Mouse (Mus musculus): ENCODE results near the gene Rbp1.

Rbp1 gene

GRCm38 (mm10) chr9:98420666-98421065 lies 2.1 kb upstream of the Rbp1 start:
- in situ Hi-C loops (cut with MboI; ENCODE audit: low pct_unique_long_range_greater_than_20kb in 1 of 2, low sequenced_read_pairs in 2 of 2, unreplicated experiment in 1 of 2) = loop anchor here in 1 of 2 experiments (25.0 kb wide), 1 partner anchor 117 kb away; no protein-coding TSS in a partner anchor

- in situ Hi-C loops (cut with MboI; ENCODE audit: low pct_unique_long_range_greater_than_20kb in 1 of 2, low sequenced_read_pairs in 2 of 2, unreplicated experiment in 1 of 2) = loop anchor here in 1 of 2 experiments (25.0 kb wide), 1 partner anchor 115 kb away; no protein-coding TSS in a partner anchor
Measured at GRCm38 (mm10) chr9:98421903-98422302, 858 bp upstream of the Rbp1 start.

DNA sequence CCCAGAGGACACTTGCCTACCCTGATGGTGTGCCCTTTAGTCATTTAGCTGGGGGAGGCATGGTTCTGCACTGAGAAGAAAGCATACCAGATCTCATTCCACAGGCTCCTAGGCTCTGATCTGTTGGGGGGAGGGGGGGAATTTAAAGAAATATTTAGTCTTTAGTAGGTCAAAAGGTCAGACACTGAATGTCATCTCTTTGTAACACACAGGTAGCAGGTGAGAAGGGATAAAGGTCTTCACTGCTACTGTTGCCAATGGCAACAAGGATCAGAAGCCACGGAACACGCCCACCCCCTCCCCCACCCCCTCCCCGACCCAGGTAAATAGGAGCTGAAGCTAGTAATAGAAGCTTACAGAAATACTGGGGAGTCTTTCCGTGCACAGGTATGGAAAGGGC lies 930 bp downstream of the Rbp1 start:
- in situ Hi-C loops (cut with MboI; ENCODE audit: low pct_unique_long_range_greater_than_20kb in 1 of 2, low sequenced_read_pairs in 2 of 2, unreplicated experiment in 1 of 2) = loop anchor here in 1 of 2 experiments (25.0 kb wide), 1 partner anchor 114 kb away; no protein-coding TSS in a partner anchor

DNA sequence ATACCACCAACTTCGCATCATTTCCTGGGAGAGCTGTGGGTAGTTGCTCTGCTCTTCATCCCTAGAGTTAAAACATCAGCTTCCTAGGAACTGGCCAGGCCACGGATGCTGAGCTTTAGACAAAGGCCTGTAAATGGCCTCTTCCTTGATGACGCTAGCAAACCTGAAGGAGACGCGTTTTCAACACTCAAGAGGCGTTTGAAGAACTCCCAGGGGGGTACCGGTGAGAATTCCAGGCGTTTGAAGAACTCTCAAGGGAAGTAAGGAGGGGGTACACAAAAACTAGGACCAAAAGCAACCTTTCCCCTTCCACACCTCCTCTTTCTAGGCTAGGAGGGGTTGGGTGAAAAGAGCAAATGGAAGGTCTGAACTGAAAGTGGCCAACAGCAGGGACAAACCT lies 1.5 kb downstream of the Rbp1 start:
- in situ Hi-C loops (cut with MboI; ENCODE audit: low pct_unique_long_range_greater_than_20kb in 1 of 2, low sequenced_read_pairs in 2 of 2, unreplicated experiment in 1 of 2) = loop anchor here in 1 of 2 experiments (25.0 kb wide), 1 partner anchor 113 kb away; no protein-coding TSS in a partner anchor

GRCm38 (mm10) chr9:98424725-98425210 lies 2.0 kb downstream of the Rbp1 start:
- in situ Hi-C loops (cut with MboI; ENCODE audit: low pct_unique_long_range_greater_than_20kb in 1 of 2, low sequenced_read_pairs in 2 of 2, unreplicated experiment in 1 of 2) = loop anchor here in 1 of 2 experiments (25.0 kb wide), 1 partner anchor 113 kb away; no protein-coding TSS in a partner anchor

DNA sequence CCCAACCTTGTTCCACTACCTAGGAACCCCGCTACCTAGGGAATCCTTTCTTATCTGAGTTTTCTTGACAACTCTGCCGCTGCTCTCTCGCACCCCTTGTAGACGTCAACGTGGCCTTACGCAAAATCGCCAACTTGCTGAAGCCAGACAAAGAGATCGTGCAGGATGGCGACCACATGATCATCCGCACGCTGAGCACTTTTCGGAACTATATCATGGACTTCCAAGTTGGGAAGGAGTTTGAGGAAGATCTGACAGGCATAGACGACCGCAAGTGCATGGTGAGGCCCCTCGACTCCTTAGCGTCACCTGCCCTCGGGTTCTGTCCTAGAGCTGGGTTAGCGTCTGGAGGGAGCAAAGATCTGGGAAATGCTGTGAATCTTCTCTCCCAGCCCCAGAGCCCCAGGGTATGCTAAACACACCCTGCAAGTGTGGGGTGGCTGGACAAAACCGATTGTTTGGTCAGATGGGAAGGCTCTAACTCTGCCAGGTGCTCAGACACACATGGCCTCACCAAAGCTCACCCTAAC lies 2.7 kb downstream of the Rbp1 start:
- in situ Hi-C loops (cut with MboI; ENCODE audit: low pct_unique_long_range_greater_than_20kb in 1 of 2, low sequenced_read_pairs in 2 of 2, unreplicated experiment in 1 of 2) = no loop called here

DNA sequence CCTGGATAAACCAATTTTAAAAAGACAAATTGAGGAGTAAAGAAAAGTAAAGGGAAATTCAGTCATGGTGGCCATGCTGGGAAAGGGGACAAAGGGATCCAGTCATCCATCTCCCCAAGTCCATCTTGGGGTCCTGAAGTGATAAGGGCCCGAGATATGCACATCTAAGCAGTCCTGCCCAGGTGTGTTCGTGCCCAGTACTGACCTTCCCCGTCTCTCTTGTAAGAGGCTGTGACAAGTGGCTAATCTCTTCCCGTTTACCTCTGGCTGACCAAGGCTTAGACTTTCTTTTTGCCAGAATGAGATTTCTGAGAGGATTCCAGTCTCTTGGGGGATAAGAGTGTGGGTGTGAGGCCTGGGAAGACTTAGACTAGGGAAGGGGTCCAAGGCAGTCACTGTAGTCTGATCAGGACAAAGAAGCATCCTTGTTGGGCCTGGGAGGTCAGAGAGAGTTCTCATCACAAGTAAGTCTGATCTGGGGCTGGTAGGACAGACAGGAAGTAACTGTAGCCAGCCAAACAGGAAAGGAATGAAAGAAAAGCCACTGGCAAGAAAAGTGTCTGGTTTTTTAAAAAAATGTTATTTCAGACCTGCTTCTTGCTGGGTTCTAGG lies 5.3 kb downstream of the Rbp1 start:
- in situ Hi-C loops (cut with MboI; ENCODE audit: low pct_unique_long_range_greater_than_20kb in 1 of 2, low sequenced_read_pairs in 2 of 2, unreplicated experiment in 1 of 2) = no loop called here

- in situ Hi-C loops (cut with MboI; ENCODE audit: low pct_unique_long_range_greater_than_20kb in 1 of 2, low sequenced_read_pairs in 2 of 2, unreplicated experiment in 1 of 2) = no loop called here
Measured at GRCm38 (mm10) chr9:98428783-98429182, 6.0 kb downstream of the Rbp1 start.

DNA sequence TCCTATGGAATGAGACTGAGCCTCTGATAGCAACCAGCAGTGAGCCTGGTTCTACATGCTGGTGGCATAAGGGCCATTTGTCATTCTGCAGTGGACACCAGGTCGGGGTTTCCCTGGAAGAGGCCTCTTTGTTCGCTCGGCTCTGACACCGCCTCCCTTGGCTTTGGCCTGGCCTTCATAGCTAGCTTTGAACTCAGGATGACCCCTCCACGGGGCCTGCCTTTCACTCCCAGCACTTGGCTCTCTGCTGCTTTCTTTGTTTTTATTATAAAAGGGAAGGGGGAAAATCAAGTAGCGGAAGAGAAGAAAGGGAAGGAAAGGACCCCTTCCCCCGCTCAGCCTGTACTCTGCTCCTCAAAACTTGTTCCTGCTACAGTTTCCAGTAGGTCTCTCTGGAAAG lies 7.0 kb downstream of the Rbp1 start:
- in situ Hi-C loops (cut with MboI; ENCODE audit: low pct_unique_long_range_greater_than_20kb in 1 of 2, low sequenced_read_pairs in 2 of 2, unreplicated experiment in 1 of 2) = no loop called here

DNA sequence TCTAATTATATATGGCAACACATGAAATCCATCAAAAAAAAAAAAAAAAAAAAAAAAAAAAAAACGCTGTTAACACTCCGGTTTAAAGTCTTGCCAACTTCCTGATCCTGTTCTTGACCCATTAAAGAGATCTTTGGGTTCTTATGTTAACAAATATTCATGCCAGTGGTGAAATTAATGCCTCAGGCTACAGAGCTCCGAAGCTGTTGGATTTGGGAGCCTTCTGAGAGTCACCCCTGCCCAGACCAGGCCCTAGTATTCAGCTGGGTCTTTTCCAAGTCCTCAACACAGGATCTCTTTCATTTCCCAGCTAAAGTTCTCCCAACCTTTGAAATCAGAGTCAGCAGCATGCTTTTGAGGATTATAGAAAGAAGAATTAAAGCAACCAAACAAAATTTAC lies 7.8 kb downstream of the Rbp1 start:
- in situ Hi-C loops (cut with MboI; ENCODE audit: low pct_unique_long_range_greater_than_20kb in 1 of 2, low sequenced_read_pairs in 2 of 2, unreplicated experiment in 1 of 2) = no loop called here

DNA sequence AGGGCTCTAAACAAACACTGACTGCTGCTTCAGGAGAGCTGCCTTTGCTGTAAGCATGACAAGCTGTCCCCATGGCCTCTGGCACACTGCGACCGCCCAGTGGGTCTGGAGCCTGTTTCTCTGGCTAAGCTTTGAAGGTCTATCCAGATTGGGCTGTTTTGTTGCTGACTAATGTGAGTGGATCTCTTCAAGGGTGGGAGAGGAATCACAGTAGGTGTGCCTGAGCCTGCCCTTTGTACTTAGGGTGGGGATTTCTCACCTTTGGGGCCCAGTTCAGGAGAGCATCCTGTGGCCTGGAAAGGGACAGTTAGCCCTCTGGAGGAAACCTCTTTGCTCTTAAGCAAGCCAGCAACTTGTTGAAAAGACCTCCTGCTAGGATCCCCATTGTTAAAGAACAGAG lies 10.3 kb downstream of the Rbp1 start:
- in situ Hi-C loops (cut with MboI; ENCODE audit: low pct_unique_long_range_greater_than_20kb in 1 of 2, low sequenced_read_pairs in 2 of 2, unreplicated experiment in 1 of 2) = no loop called here

DNA sequence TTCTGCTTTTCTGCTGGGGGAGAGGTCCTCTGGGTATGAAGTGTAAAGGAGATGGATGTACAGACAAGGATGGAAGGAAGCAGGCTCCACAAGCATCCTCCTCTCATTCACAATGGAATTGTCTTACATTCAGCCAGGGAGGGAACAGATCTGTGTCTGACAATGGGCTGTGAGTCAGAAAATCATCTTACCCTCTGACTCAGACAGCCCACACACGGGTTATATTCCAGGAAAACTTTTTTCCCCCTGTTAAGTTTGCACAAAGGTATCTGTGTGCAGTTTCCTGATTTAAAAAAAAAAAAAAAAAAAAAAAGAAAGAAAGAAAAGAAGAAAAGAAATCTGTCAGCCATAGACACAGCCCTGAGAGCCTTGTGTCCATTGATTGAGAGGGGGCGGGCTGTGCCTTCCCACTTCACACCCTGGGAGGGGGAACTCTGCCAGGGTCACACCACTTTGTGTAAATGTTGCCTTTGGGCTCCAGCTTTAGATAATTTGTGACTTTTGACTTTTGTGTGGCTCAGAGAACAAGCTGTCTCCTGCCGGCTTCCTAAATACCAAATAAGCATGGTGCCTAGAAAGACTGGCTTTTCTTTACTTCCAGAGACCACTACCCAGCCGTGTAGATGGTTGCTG lies 11.3 kb downstream of the Rbp1 start:
- in situ Hi-C loops (cut with MboI; ENCODE audit: low pct_unique_long_range_greater_than_20kb in 1 of 2, low sequenced_read_pairs in 2 of 2, unreplicated experiment in 1 of 2) = no loop called here

DNA sequence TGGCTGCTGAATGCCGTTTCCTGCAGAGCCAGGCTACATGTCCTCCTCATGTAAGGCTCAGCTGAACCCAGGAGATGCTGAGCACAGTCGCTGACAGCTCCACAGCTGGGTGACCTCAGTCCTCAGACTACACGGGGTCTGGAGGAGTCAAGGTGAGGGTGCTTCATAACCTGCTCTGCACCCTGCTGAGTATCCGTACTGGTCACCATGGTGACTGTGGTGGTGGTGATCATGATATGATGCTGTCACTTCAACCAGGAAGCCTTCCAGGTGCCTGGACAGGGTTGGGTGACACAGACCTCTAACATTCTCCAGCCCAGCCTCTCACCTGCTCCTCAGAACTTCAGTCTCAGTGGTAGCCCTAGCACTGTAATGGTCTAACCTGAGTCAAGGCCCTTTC lies 15.1 kb downstream of the Rbp1 start:
- in situ Hi-C loops (cut with MboI; ENCODE audit: low pct_unique_long_range_greater_than_20kb in 1 of 2, low sequenced_read_pairs in 2 of 2, unreplicated experiment in 1 of 2) = no loop called here

GRCm38 (mm10) chr9:98439091-98439490 lies 16.3 kb downstream of the Rbp1 start:
- in situ Hi-C loops (cut with MboI; ENCODE audit: low pct_unique_long_range_greater_than_20kb in 1 of 2, low sequenced_read_pairs in 2 of 2, unreplicated experiment in 1 of 2) = no loop called here

DNA sequence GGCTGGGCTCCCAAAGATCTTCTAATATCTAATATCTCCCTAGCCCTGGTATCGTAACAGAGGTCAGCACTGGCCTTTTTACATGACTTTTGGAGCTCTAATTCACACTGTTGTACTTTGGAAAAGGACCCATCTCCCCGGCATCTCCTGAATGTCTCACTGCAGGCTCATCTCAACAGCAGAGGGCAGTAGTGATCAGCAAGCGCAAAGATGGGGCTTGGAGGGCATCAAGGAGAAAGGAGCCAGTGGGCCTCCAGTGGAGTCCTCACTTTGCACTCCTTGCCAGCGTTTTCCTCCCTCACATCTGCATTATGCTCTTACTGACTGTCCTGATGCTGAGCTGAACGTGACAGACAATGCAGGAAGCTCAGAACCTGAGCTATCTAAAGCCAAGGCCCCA lies 19.9 kb downstream of the Rbp1 start:
- in situ Hi-C loops (cut with MboI; ENCODE audit: low pct_unique_long_range_greater_than_20kb in 1 of 2, low sequenced_read_pairs in 2 of 2, unreplicated experiment in 1 of 2) = loop anchor here in 1 of 2 experiments (10.0 kb wide), 1 partner anchor 92 kb away; no protein-coding TSS in a partner anchor

DNA sequence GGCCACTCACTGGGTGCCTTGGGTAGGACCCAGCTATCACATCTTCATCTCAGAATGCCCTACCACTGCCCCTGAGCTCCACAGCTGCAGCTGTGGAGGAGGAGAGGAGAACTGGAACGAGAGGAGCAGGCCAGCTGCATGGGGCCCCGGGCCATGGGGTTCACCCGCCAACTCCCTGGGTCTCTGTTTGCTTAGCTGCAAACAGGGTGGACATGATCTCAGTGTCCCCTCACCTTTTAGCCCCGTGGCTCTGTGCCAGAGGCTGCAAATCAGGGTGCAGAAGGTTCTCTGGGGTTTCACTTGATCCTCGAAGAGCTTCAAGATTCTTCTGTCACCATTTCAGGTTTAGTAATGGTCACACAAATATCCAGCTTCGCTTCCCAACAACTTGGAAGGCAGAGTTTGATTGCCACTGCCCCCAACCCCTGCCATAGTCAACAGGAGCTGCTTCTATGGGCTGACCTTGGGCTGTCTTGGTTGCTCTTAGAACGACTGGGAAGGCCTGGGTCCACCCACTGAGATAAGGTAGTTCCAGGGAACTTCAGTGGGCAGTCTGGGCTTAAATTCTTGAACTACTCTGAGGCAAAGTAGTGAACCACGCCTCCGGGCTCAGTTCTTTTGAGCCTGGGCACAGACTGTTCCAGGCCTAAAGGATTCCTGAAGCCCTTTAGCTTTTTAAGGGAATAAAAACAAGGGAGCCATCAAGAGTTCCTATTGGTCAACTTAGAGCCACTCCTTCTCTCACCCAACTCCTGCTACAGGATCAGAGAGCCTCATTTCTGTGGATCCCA lies 22.8 kb downstream of the Rbp1 start:
- in situ Hi-C loops (cut with MboI; ENCODE audit: low pct_unique_long_range_greater_than_20kb in 1 of 2, low sequenced_read_pairs in 2 of 2, unreplicated experiment in 1 of 2) = loop anchor here in 1 of 2 experiments (10.0 kb wide), 1 partner anchor 89 kb away; no protein-coding TSS in a partner anchor

- in situ Hi-C loops (cut with MboI; ENCODE audit: low pct_unique_long_range_greater_than_20kb in 1 of 2, low sequenced_read_pairs in 2 of 2, unreplicated experiment in 1 of 2) = no loop called here
Measured at GRCm38 (mm10) chr9:98450976-98451375, 28.2 kb downstream of the Rbp1 start.

DNA sequence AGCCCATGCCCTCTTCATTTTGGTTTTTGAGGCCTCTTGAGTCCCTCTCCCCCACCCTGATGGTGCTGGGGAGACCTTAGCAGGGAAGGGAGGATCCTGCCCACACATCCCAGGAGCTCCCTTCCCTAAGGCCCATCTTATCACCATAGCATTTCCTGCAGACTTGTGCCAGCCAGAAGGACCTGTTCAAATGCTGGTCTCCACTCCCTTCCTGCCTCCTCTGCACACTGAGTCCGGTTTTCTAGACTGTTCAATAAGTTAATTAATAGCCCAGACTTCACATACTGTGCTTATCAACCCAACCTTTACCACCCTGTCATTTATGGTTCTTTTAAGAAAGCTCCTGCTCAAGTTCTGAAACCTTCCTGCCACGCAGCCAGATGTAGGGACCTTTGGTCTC lies 43.9 kb downstream of the Rbp1 start:
- in situ Hi-C loops (cut with MboI; ENCODE audit: low pct_unique_long_range_greater_than_20kb in 1 of 2, low sequenced_read_pairs in 2 of 2, unreplicated experiment in 1 of 2) = no loop called here

All from mouse embryonic stem cell (cell line).